Mouse (Mus musculus) hindbrain, embryonic 14.5 days (tissue): ENCODE results near the gene Prkcg. TPM values are rescaled to one million over a fixed set of nuclear protein-coding genes. Genes with fewer than 3 reads are reported as not detected.
"Not testable (repeated sequence)": the region's sequence is repeated elsewhere in the genome, so short reads cannot be mapped to it uniquely, and the experiment has no call there.

Experiments used
- ATAC-seq: fragments of 200-750 bp; cut with Nextera tagmentation; 2 replicates; pipeline ENCODE4 v1.8.0; 2017; ENCODE audit warnings: moderate number of reproducible peaks, mild to moderate bottlenecking, moderate TSS enrichment, moderate library complexity; ENCODE audit not compliant: low FRiP score
- DNase-seq: peaks from one replicate; pipeline ENCODE4 v3.0.0-alpha.2; 2015; ENCODE audit warnings: low spot score
- H3K27ac ChIP-seq: fragments of 300-500 bp; sonication (generic); 2 replicates; pipeline ENCODE4 v1.5.1; 2014; ENCODE audit warnings: mild to moderate bottlenecking, moderate library complexity
- H3K27me3 ChIP-seq: fragments of 300-500 bp; sonication (generic); 2 replicates; pipeline ENCODE4 v1.6.1; 2014; ENCODE audit warnings: mild to moderate bottlenecking, low read length, mixed read lengths; ENCODE audit not compliant: control insufficient read depth, insufficient read depth
- H3K36me3 ChIP-seq: fragments of 300-500 bp; sonication (generic); replicated peaks from 2 replicates; pipeline ENCODE4 v1.6.1; 2014; ENCODE audit not compliant: control insufficient read depth, insufficient read depth
- H3K4me1 ChIP-seq: fragments of 300-500 bp; sonication (generic); replicated peaks from 2 replicates; pipeline ENCODE4 v1.6.1; 2014; ENCODE audit warnings: antibody characterized with exemption, low read length, mixed read lengths; ENCODE audit not compliant: control insufficient read depth, insufficient read depth
- H3K4me2 ChIP-seq: fragments of 300-500 bp; sonication (generic); replicated peaks from 2 replicates; pipeline ENCODE4 v1.6.1; 2014; ENCODE audit warnings: mild to moderate bottlenecking, moderate library complexity
- H3K4me3 ChIP-seq: fragments of 300-500 bp; sonication (generic); replicated peaks from 2 replicates; pipeline ENCODE4 v1.5.1; 2014; ENCODE audit warnings: mild to moderate bottlenecking, low read length
- H3K9ac ChIP-seq: fragments of 300-500 bp; sonication (generic); 2 replicates; pipeline ENCODE4 v1.6.1; 2014
- H3K9me3 ChIP-seq: fragments of 300-500 bp; sonication (generic); 2 replicates; pipeline ENCODE4 v1.6.1; 2016; ENCODE audit warnings: low read length; ENCODE audit not compliant: control insufficient read depth
- whole genome bisulfite sequencing: fragments of 180-500 bp; shearing (Covaris S2); extraction: QIAGEN DNeasy Blood & Tissue Kit; methylation state at CpG from one replicate; pipeline ENCODE4 v1.1.7; 2014; 5-methylcytosine and 5-hydroxymethylcytosine counted together
- polyA plus RNA-seq: library from polyadenylated mRNA; unstranded; fragments of >200 nt; fragmentation: Nextera tagmentation; extraction: Ambion mirVana; gene quantifications from 2 replicates; pipeline ENCODE4 v1.2.1, GENCODE M21; 2014

Prkcg gene
- polyA plus RNA-seq, 1 experiment from 2014 or later: 1.1 TPM

GRCm38 (mm10) chr7:3286036-3286435 is 2.9 kb upstream of the Prkcg start:
- ATAC-seq: no peak
- no peak overlapping the region for H3K9ac ChIP-seq
- DNase-seq: no peak
- no peak overlapping the region for H3K4me2 ChIP-seq
- no peak overlapping the region for H3K4me3 ChIP-seq
- WGBS: 93% methylated on average over 5 of the region's 5 CpGs
- no peaks in the 10 kb centered on the region for H3K9me3 ChIP-seq
- H3K27ac ChIP-seq: no peak overlapping the region
- no peaks in the 10 kb centered on the region for H3K27me3 ChIP-seq
- no peaks in the 10 kb centered on the region for H3K36me3 ChIP-seq
- peaks cover 8% of the 10 kb centered on the region; the same call in 1 of the 2 replicates for H3K4me1 ChIP-seq

- no peak overlapping the region for H3K9ac ChIP-seq
- no peaks in the 10 kb centered on the region for H3K27me3 ChIP-seq
- WGBS: 47% methylated on average over 7 of the region's 7 CpGs
- H3K4me3 ChIP-seq: no peak overlapping the region
- no peaks in the 10 kb centered on the region for H3K36me3 ChIP-seq
- ATAC-seq (no peak), DNase-seq (no peak)
- peaks cover 12% of the 10 kb centered on the region; the same call in 1 of the 2 replicates for H3K4me1 ChIP-seq
- H3K9me3 ChIP-seq: no peaks in the 10 kb centered on the region
- H3K27ac ChIP-seq: no peak overlapping the region
- no peak overlapping the region for H3K4me2 ChIP-seq
Measured at GRCm38 (mm10) chr7:3287186-3287585, 1.8 kb upstream of the Prkcg start.

- H3K4me3 ChIP-seq: peak overlapping the region; percentile 38
- peak overlapping the region; percentile 65 for H3K9ac ChIP-seq
- H3K27ac ChIP-seq: peak overlapping the region; percentile 75
- no peaks in the 10 kb centered on the region for H3K9me3 ChIP-seq
- DNase-seq: peak; percentile 90
- peak overlapping the region; percentile 85 for H3K4me2 ChIP-seq
- H3K27me3 ChIP-seq: no peaks in the 10 kb centered on the region
- peaks cover 21% of the 10 kb centered on the region for H3K36me3 ChIP-seq
- 2% methylated on average over 18 of the region's 18 CpGs for WGBS
- ATAC-seq: peak; percentile 94
- peaks cover 15% of the 10 kb centered on the region; the same call in 1 of the 2 replicates for H3K4me1 ChIP-seq
Measured at GRCm38 (mm10) chr7:3290257-3291033, 1.5 kb downstream of the Prkcg start.

GRCm38 (mm10) chr7:3291197-3291596 is 2.2 kb downstream of the Prkcg start:
- ATAC-seq (peak; percentile 5; the same call in 1 of the 2 replicates), DNase-seq (no peak)
- Histone ChIP-seq H3K36me3 (peaks cover 28% of the 10 kb centered on the region), H3K4me1 (peaks cover 15% of the 10 kb centered on the region; the same call in 1 of the 2 replicates), H3K27ac (no peak overlapping the region), H3K27me3 (no peaks in the 10 kb centered on the region), H3K9me3 (no peaks in the 10 kb centered on the region), H3K4me3 (peak overlapping the region; percentile 38), H3K9ac (peak overlapping the region; percentile 65), H3K4me2 (peak overlapping the region; percentile 85)
- WGBS: 40% methylated on average over 6 of the region's 6 CpGs

GRCm38 (mm10) chr7:3291764-3292163 is 2.8 kb downstream of the Prkcg start:
- Histone ChIP-seq H3K4me2 (peak overlapping the region; percentile 85), H3K27me3 (no peaks in the 10 kb centered on the region), H3K4me3 (0 out of 2 replicates have a peak overlapping the region, but pooled peaks have one; percentile 38), H3K9ac (no peak overlapping the region), H3K36me3 (peaks cover 34% of the 10 kb centered on the region), H3K9me3 (no peaks in the 10 kb centered on the region), H3K27ac (no peak overlapping the region), H3K4me1 (peaks cover 15% of the 10 kb centered on the region; the same call in 1 of the 2 replicates)
- WGBS: 68% methylated on average over 3 of the region's 3 CpGs
- DNase-seq: no peak
- no peak for ATAC-seq

- peak overlapping the region; percentile 85; the same call in 1 of the 2 replicates for H3K4me2 ChIP-seq
- H3K9me3 ChIP-seq, H3K27ac ChIP-seq, DNase-seq, H3K4me3 ChIP-seq, H3K9ac ChIP-seq, H3K27me3 ChIP-seq, ATAC-seq: not testable (repeated sequence)
- peaks cover 39% of the 10 kb centered on the region for H3K36me3 ChIP-seq
- peaks cover 15% of the 10 kb centered on the region; the same call in 1 of the 2 replicates for H3K4me1 ChIP-seq
- 91% methylated on average over 10 of the region's 12 CpGs for WGBS
Measured at GRCm38 (mm10) chr7:3292271-3292670, 3.3 kb downstream of the Prkcg start.

- Histone ChIP-seq H3K4me3 (peak overlapping the region; percentile 19), H3K4me2 (peak overlapping the region; percentile 44), H3K9me3 (no peaks in the 10 kb centered on the region), H3K9ac (0 out of 2 replicates have a peak overlapping the region, but pooled peaks have one; percentile 36), H3K27me3 (no peaks in the 10 kb centered on the region), H3K27ac (no peak overlapping the region), H3K36me3 (peaks cover 44% of the 10 kb centered on the region), H3K4me1 (peaks cover 15% of the 10 kb centered on the region; the same call in 1 of the 2 replicates)
- DNase-seq (no peak), ATAC-seq (no peak)
- 4% methylated on average over 13 of the region's 14 CpGs for WGBS
Measured at GRCm38 (mm10) chr7:3292791-3293190, 3.8 kb downstream of the Prkcg start.

GRCm38 (mm10) chr7:3294794-3295193 is 5.8 kb downstream of the Prkcg start:
- Histone ChIP-seq H3K4me3 (no peak overlapping the region), H3K4me1 (peaks cover 15% of the 10 kb centered on the region; the same call in 1 of the 2 replicates), H3K4me2 (no peak overlapping the region), H3K36me3 (peaks cover 58% of the 10 kb centered on the region), H3K9ac (no peak overlapping the region), H3K27ac (no peak overlapping the region), H3K27me3 (0 out of 2 replicates have a peak, but pooled peaks cover 2% of the 10 kb centered on the region), H3K9me3 (no peaks in the 10 kb centered on the region)
- ATAC-seq (no peak), DNase-seq (no peak)
- WGBS: 91% methylated on average over 1 of the region's 1 CpGs

- H3K27me3 ChIP-seq: 0 out of 2 replicates have a peak, but pooled peaks cover 6% of the 10 kb centered on the region
- WGBS: 88% methylated on average over 5 of the region's 5 CpGs
Measured at GRCm38 (mm10) chr7:3295321-3296110, 6.5 kb downstream of the Prkcg start.

More at GRCm38 (mm10) chr7:3295321-3296110, 6.5 kb downstream of the Prkcg start:
- no peaks in the 10 kb centered on the region for H3K9me3 ChIP-seq
- H3K4me1 ChIP-seq: peaks cover 13% of the 10 kb centered on the region; the same call in 1 of the 2 replicates
- no peak overlapping the region for H3K9ac ChIP-seq
- no peak overlapping the region for H3K4me3 ChIP-seq
- no peak overlapping the region for H3K4me2 ChIP-seq
- no peak for DNase-seq
- no peak for ATAC-seq
- H3K36me3 ChIP-seq: peaks cover 61% of the 10 kb centered on the region
- H3K27ac ChIP-seq: no peak overlapping the region
